In genomic region chr16:78217633-78218032, GRCm38 (mm10) we compare ENCODE assay signal across 8 mouse cellular contexts.
DNase-seq lines count a peak whose midpoint lies in the region; ATAC-seq and TF ChIP-seq lines count a peak whose summit lies in the region.

No protein-coding gene starts in this region.

- H3K27ac ChIP-seq in gastrocnemius, adult 2 months, result 0 out of 2 replicates have a peak overlapping the region, but pooled peaks have one; percentile 16
- 0 out of 2 replicates have a peak overlapping the region, but pooled peaks have one; percentile 14 for H3K27ac ChIP-seq in liver, embryonic 15.5 days (replicated peaks)

- intact Hi-C loops in gastrocnemius, adult 2 months (cut with DNase I), result no loop called here
- intact Hi-C loops in gastrocnemius, postnatal 36 days (cut with DNase I), result no loop called here
- intact Hi-C loops in left cerebral cortex, postnatal 10 days (cut with DNase I), result no loop called here

- peak overlapping the region; percentile 44 for H3K4me3 ChIP-seq in gastrocnemius, adult 2 months
- no peak overlapping the region; the same call in 1 of the 2 replicates for H3K4me3 ChIP-seq in liver, embryonic 15.5 days (replicated peaks)

- no peak overlapping the region for H3K9ac ChIP-seq in liver, embryonic 15.5 days

- H3K4me1 ChIP-seq in liver, embryonic 15.5 days (replicated peaks), result no peaks in the 10 kb centered on the region

- no peak for TF ChIP-seq CTCF in gastrocnemius, adult 2 months (IDR thresholded peaks at IDR 0.05)

- 17% methylated on average over 6 of the region's 6 CpGs for WGBS in liver, embryonic 15.5 days (ENCODE audit: insufficient replicate concordance)

- no peak for DNase-seq in gastrocnemius, adult 2 months
- DNase-seq in gastrocnemius, adult 18-20 months (ENCODE audit: low spot score), result no peak
- DNase-seq in thymus, postnatal 0 days (ENCODE audit: low spot score), result peak; percentile 14
- no peak for DNase-seq in thymus, postnatal 36 days
- peak; percentile 10 for DNase-seq in skeletal muscle tissue, adult 2 months (ENCODE audit: low read depth, low spot score)
- no peak for DNase-seq in gastrocnemius, postnatal 36 days
- no peak for DNase-seq in left cerebral cortex, postnatal 10 days (ENCODE audit: extremely low spot score in 1 of 2, low spot score in 2 of 2)

- H3K36me3 ChIP-seq in liver, embryonic 15.5 days (replicated peaks), result no peaks in the 10 kb centered on the region

- H3K27me3 ChIP-seq in liver, embryonic 15.5 days, result no peaks in the 10 kb centered on the region

- no peak for ATAC-seq in liver, embryonic 15.5 days (ENCODE audit: insufficient read depth)

- peak overlapping the region; percentile 18; the same call in 1 of the 2 replicates for H3K4me2 ChIP-seq in liver, embryonic 15.5 days

- H3K9me3 ChIP-seq in liver, embryonic 15.5 days (replicated peaks), result no peaks in the 10 kb centered on the region

Comparison
In these comparisons a context has a peak if more than half of its experiments do, and no peak if none do; other contexts are left out.
1. DNase-seq: peak in thymus, postnatal 0 days (single experiment) and skeletal muscle tissue, adult 2 months (single experiment); none in gastrocnemius, adult 2 months (single experiment), gastrocnemius, adult 18-20 months (single experiment), thymus, postnatal 36 days (0 of 2), gastrocnemius, postnatal 36 days (0 of 2) and left cerebral cortex, postnatal 10 days (0 of 2).